Mouse (Mus musculus): ENCODE data around the gene Lrriq3. TPM values are rescaled to one million over a fixed set of nuclear protein-coding genes. Genes with fewer than 3 reads are reported as not detected.

Lrriq3 gene
- 1.1 and 1.6 TPM in 2 replicates for total RNA-seq (2017)

GRCm38 (mm10) chr3:155093116-155093956 lies at the start of gene Lrriq3, which contains the start of gene Fpgt:
Lrriq3 (plus strand) TSS chr3:155093434.
Fpgt (minus strand) TSS chr3:155093403.
- peak; percentile 97 for ATAC-seq (replicated peaks in 1 of 2; ENCODE audit: insufficient read depth in 1 of 2, low FRiP score in 2 of 2, low TSS enrichment in 1 of 2, low read depth in 1 of 2, poor library complexity in 2 of 2, severe bottlenecking in 2 of 2)

GRCm38 (mm10) chr3:155052021-155052420 lies 41.2 kb upstream of the Lrriq3 start:
- ATAC-seq (replicated peaks in 1 of 2; ENCODE audit: insufficient read depth in 1 of 2, low FRiP score in 2 of 2, low TSS enrichment in 1 of 2, low read depth in 1 of 2, poor library complexity in 2 of 2, severe bottlenecking in 2 of 2), result no peak

GRCm38 (mm10) chr3:155053189-155053588 lies 40.0 kb upstream of the Lrriq3 start:
- no peak for ATAC-seq (replicated peaks in 1 of 2; ENCODE audit: insufficient read depth in 1 of 2, low FRiP score in 2 of 2, low TSS enrichment in 1 of 2, low read depth in 1 of 2, poor library complexity in 2 of 2, severe bottlenecking in 2 of 2)

- no peak for ATAC-seq (replicated peaks in 1 of 2; ENCODE audit: insufficient read depth in 1 of 2, low FRiP score in 2 of 2, low TSS enrichment in 1 of 2, low read depth in 1 of 2, poor library complexity in 2 of 2, severe bottlenecking in 2 of 2)
Observed at GRCm38 (mm10) chr3:155055231-155055916, 37.9 kb upstream of the Lrriq3 start, which contains the start of gene Tnni3k. Tnni3k (minus strand) TSS chr3:155055407.

DNA sequence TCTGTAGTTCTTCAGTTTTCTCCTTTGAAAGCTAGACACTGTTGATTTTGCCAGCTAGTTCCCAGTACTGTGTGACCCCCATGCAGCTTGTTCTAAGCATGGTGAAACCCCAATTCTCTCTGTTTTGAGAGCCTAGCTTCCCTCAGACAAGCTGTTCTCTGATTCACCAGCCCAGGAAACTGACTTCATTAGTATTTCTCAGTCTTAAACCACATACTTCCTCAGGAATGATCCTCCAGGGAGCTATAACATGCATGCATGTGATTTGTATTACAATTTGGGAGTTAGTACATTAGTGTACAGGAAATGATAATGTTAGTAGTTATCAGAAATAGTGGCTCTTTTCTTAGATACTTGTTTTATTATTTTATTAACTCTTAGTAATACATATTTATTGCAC lies 36.6 kb upstream of the Lrriq3 start:
- ATAC-seq (replicated peaks in 1 of 2; ENCODE audit: insufficient read depth in 1 of 2, low FRiP score in 2 of 2, low TSS enrichment in 1 of 2, low read depth in 1 of 2, poor library complexity in 2 of 2, severe bottlenecking in 2 of 2), result no peak

DNA sequence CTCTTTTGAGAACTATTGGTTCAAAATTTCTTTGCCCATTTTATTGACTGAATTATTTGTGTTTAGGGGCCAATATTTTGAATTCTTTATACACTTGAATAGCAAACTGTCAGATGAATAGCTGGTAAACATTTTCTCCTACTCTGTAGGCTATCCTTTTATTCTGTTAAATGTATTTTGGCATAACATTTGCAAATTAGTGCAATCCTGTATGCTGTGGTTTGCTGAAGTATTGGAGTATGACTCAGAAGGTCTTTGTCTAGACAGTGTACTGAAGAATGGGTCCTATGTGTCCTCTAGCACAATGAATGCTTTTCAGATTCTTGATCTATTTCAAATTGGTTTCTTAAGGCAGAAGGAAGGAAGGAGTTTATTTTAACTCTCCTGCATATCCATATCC lies 35.7 kb upstream of the Lrriq3 start:
- ATAC-seq (replicated peaks in 1 of 2; ENCODE audit: insufficient read depth in 1 of 2, low FRiP score in 2 of 2, low TSS enrichment in 1 of 2, low read depth in 1 of 2, poor library complexity in 2 of 2, severe bottlenecking in 2 of 2), result no peak

DNA sequence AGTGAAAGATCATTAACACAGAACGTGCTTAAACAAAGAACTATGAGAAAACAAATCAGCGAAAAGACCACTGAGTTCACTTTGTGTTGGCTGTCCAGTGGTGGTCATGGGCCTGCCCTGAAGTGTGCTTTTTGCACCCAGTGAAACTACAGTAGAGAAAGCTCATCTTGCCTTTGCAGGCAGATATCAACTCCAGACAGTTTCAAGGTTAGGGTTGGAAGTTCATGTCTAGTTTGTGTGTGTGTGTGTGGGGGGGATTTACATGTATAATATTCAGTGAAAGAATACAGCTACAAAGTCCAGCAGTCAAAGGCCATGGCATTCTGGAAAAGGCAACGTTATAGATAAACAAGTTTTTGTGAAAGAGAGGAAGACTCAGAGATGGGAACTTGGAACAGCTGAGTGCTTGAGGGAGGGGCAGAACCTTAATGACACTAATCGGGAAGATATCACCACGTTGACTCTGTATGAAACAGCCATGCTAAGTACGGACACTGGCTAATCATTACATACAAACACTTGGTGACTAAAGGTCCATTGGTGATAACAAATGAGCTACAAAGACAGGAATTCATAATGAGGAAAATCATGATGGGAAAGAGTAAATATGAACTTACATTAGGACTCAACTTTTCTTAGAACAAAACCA lies 34.3 kb upstream of the Lrriq3 start:
- ATAC-seq (replicated peaks in 1 of 2; ENCODE audit: insufficient read depth in 1 of 2, low FRiP score in 2 of 2, low TSS enrichment in 1 of 2, low read depth in 1 of 2, poor library complexity in 2 of 2, severe bottlenecking in 2 of 2), result no peak

DNA sequence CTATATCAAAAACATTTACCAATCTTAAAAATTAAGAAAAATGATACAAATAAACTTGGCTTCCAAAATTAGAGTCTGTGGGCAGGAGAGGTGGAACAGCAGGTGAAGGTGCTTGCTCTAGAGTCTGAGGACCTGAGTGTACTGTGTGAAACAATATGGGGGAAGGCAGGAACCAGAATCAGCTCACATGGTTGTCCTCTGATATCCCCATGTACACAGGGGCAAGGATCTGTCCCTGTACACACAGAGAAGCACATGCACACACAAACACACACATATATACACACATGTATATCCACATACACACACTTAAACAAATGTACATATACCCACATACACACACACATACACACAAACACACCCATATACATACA lies 33.8 kb upstream of the Lrriq3 start:
- ATAC-seq (replicated peaks in 1 of 2; ENCODE audit: insufficient read depth in 1 of 2, low FRiP score in 2 of 2, low TSS enrichment in 1 of 2, low read depth in 1 of 2, poor library complexity in 2 of 2, severe bottlenecking in 2 of 2), result no peak

DNA sequence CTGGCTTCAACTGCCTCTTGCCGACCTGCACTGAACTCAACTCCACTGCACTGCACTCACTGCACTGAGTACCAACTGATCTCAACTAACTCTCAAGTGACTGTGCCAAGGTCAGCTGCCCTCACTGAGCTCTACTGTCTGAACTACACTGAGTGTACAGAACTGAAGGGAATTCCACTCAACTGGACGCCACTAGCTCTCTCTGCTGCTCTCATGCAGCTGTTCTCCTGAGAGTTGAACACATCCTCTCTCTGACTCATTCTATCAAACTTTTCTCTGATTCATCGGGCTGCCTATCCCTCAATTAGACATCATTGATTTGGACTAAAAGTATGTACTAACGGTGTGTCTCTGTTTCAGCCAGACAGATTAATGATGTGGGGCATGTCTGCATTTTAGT lies 15.3 kb upstream of the Lrriq3 start:
- no peak for ATAC-seq (replicated peaks in 1 of 2; ENCODE audit: insufficient read depth in 1 of 2, low FRiP score in 2 of 2, low TSS enrichment in 1 of 2, low read depth in 1 of 2, poor library complexity in 2 of 2, severe bottlenecking in 2 of 2)

DNA sequence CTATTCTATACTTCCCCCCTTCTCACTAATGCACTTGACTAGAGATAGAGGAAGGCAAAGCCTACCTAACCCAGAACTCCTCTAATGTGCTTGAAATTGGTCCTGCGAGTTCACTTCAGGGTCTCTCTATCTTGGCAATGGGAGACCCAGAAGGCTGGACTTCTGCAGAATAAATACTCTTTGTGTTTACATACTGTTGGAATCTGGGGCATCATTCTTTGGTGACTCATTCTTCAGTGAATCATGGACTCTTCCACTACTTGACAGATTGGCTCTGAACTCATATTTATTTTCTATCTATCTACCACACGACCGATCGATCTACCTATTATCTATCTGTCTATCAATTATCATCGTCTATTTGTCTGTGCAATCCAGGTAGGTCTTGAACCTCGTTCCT lies 1.2 kb upstream of the Lrriq3 start:
- no peak for ATAC-seq (replicated peaks in 1 of 2; ENCODE audit: insufficient read depth in 1 of 2, low FRiP score in 2 of 2, low TSS enrichment in 1 of 2, low read depth in 1 of 2, poor library complexity in 2 of 2, severe bottlenecking in 2 of 2)

- ATAC-seq (replicated peaks in 1 of 2; ENCODE audit: insufficient read depth in 1 of 2, low FRiP score in 2 of 2, low TSS enrichment in 1 of 2, low read depth in 1 of 2, poor library complexity in 2 of 2, severe bottlenecking in 2 of 2), result no peak
Observed at GRCm38 (mm10) chr3:155099266-155099665, 6.0 kb downstream of the Lrriq3 start.

GRCm38 (mm10) chr3:155105957-155106356 lies 12.7 kb downstream of the Lrriq3 start:
- no peak for ATAC-seq (replicated peaks in 1 of 2; ENCODE audit: insufficient read depth in 1 of 2, low FRiP score in 2 of 2, low TSS enrichment in 1 of 2, low read depth in 1 of 2, poor library complexity in 2 of 2, severe bottlenecking in 2 of 2)

GRCm38 (mm10) chr3:155137737-155138136 lies 44.5 kb downstream of the Lrriq3 start:
- no peak for ATAC-seq (replicated peaks in 1 of 2; ENCODE audit: insufficient read depth in 1 of 2, low FRiP score in 2 of 2, low TSS enrichment in 1 of 2, low read depth in 1 of 2, poor library complexity in 2 of 2, severe bottlenecking in 2 of 2)

DNA sequence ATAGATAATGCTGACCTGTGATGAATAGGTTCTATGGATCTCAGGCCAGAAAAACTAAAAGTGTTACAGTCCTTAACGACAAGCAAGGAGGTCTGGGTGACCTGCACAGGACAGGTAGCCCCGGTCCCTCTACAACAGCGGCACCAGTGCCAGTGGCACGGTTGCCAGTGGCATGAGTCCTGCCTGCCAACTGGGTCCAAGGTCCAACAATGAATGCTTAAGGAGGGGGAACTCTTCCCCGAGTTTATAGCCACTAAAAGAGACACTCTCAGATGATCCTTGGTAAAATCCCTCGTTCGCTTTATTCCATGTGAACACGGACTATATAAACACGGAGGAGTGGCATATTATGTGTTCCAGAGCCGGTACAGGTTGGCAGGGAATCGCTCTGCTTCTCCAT lies 47.8 kb downstream of the Lrriq3 start:
- ATAC-seq (replicated peaks in 1 of 2; ENCODE audit: insufficient read depth in 1 of 2, low FRiP score in 2 of 2, low TSS enrichment in 1 of 2, low read depth in 1 of 2, poor library complexity in 2 of 2, severe bottlenecking in 2 of 2), result no peak

DNA sequence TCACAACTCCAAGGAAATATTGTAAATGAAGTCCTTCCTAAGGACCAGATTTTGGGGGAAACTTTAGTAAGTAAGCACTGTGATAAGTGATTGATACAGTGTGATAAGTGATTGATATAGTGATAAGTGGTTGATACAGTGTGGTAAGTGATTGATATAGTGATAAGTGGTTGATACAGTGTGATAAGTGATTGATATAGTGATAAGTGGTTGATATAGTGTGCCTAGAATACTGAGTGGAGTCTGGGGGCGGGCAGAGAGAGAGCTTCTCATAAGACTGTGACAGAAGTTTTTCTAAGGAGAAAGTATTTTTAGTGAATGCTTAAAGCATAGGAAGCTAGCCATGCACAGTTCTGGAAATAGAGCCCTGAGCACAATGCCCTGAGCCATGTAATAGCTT lies 51.1 kb downstream of the Lrriq3 start:
- no peak for ATAC-seq (replicated peaks in 1 of 2; ENCODE audit: insufficient read depth in 1 of 2, low FRiP score in 2 of 2, low TSS enrichment in 1 of 2, low read depth in 1 of 2, poor library complexity in 2 of 2, severe bottlenecking in 2 of 2)

DNA sequence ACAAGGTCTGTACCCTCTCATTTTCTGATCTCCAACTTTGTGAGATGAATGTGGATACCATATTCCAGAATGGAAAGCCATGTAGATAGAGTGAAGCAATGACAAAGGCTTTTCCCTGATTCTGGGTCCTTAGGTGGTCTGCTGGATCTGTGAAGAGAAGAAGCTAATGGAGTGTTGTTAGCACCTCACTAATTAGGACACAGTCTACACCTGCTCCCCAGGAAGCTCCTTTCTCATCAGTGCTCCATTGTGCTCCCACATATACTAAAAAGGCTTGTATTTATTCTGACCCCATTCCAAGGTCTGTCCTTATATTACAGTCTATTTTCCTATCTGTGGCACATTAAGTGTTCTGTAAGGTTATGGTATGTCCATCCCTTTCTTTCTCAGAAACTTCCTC lies 68.6 kb downstream of the Lrriq3 start:
- no peak for ATAC-seq (replicated peaks in 1 of 2; ENCODE audit: insufficient read depth in 1 of 2, low FRiP score in 2 of 2, low TSS enrichment in 1 of 2, low read depth in 1 of 2, poor library complexity in 2 of 2, severe bottlenecking in 2 of 2)

DNA sequence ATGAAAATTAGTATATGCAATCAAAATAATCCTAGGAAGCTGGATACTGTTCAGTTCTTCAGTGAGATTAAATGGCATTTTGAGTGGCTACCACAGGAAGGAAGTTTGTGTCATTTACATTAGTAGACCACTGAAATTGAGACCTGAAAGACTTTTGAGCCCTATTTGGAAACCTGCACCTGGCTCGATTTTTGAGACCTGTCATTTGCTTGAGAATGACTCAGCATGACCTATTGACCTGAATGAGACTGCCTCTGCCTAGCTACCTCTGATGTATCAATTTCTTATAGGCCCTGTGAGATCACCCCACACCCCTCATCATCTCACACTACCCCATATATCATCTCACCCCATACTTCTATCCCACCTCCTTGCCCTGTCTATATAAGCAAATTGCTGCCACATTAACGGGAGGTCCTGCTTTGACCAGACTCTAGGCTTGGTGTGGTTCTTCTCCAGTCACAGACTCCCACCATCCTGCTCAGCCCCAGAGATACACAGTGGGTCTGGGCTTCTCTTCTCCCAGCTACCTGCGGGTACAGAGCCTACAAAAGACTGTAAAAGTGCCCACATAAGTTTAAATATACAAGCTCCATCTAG lies 87.2 kb downstream of the Lrriq3 start:
- ATAC-seq (replicated peaks in 1 of 2; ENCODE audit: insufficient read depth in 1 of 2, low FRiP score in 2 of 2, low TSS enrichment in 1 of 2, low read depth in 1 of 2, poor library complexity in 2 of 2, severe bottlenecking in 2 of 2), result no peak

GRCm38 (mm10) chr3:155186456-155186855 lies 93.2 kb downstream of the Lrriq3 start:
- ATAC-seq (replicated peaks in 1 of 2; ENCODE audit: insufficient read depth in 1 of 2, low FRiP score in 2 of 2, low TSS enrichment in 1 of 2, low read depth in 1 of 2, poor library complexity in 2 of 2, severe bottlenecking in 2 of 2), result no peak
